Mouse (Mus musculus) cerebellum, adult 9-10 months (tissue): ENCODE measurements at regions not wholly inside any gene's neighbourhood (a gene's known extent, or its start where the extent isn't known, plus 50 kb on each side); places are given as distances from the start of the nearest gene placed in this dataset.
"Not testable (repeated sequence)": the region's sequence is repeated elsewhere in the genome, so short reads cannot be mapped to it uniquely, and the experiment has no call there.

Experiments used
- DNase-seq: peaks from one replicate; pipeline ENCODE4 v3.0.0; 2022

DNA sequence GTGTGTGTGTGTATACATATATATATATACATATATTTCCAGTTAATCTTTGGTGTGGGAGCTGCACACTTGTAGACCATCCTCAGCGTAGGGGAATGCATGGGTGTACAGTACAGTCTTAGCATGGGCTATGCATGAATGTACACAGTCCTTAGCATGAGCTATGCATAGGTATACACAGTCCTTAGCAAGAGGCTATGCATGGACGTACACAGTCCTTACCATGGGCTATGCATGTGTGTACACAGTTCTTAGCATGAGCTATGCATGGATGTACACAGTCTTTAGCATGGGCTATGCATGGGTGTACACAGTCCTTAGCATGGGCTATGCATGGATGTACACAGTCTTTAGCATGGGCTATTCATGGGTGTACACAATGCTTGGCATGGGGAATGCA, 70.5 kb downstream of the Rchy1 start:
- no peak for DNase-seq

DNA sequence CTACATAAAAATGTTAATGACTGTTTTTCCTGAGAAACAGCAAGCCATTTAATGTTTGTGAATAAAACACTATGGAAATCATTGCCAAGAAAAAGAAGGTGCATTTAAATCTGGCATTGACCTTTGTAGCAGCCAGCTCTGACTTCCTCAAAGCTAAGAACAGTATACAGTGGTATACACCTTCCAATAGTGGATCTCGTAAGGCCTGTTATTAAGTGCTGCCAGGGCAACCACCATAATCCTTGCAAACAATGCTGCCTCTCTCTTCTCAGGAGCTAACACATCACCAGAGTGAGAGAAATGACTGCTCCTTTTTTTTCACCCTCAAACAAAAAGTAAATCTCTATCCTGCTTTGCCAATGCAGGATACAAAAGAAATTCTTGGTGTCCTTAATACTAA, 81.1 kb downstream of the Rchy1 start:
- DNase-seq = no peak

DNA sequence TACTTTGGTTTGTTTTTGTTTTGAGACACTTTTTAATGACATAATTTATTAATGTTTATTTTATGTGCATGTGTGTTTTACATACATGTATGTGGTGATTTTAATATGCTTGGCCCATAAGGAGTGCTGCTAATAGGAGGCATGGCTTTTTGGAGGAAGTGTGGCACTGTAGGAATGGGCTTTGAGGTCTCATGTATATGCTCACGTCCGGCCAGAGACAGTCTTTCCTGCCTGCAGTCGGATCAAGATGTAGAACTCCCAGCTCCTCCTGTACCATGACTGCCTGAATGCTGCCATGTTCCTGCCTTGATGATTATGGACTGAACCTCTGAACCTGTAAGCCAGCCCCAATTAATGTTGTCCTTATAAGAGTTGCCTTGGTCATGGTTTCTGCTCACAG, 82.6 kb downstream of the Rchy1 start:
- no peak for DNase-seq

DNA sequence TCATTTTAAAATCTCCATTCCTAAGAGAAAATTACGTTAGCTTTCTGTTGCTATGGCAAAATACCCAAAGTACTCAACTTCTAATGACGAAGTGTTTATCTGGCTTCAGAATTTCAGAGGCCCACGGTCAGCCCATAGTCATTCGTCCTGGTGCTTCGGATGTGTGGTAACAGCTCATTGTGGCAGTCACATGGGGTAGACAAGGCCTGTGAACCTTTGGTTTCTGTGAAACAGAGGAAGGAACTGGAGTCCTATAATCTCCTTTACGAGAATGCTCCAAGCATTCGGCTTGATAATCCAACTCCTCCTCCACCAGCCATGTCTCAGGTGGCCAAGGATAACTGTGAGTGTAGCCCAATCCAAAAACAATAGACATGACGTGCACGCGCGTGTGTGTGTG, 84.2 kb downstream of the Rchy1 start:
- no peak for DNase-seq

DNA sequence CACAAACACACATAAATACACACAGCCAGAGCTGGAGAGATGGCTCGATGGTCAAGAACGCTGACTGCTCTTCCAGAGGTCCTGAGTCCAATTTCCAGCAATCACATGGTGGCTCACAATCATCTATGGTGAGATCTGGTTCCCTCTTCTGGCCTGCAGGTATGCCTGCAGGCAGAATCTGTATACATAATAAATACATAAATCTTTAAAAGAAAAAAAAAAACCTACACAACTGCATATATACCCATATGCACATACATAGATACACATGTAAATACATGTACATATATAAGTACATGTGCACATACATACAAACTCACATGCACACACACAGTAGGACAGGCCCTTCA, 86.2 kb downstream of the Rchy1 start:
- DNase-seq = no peak

DNA sequence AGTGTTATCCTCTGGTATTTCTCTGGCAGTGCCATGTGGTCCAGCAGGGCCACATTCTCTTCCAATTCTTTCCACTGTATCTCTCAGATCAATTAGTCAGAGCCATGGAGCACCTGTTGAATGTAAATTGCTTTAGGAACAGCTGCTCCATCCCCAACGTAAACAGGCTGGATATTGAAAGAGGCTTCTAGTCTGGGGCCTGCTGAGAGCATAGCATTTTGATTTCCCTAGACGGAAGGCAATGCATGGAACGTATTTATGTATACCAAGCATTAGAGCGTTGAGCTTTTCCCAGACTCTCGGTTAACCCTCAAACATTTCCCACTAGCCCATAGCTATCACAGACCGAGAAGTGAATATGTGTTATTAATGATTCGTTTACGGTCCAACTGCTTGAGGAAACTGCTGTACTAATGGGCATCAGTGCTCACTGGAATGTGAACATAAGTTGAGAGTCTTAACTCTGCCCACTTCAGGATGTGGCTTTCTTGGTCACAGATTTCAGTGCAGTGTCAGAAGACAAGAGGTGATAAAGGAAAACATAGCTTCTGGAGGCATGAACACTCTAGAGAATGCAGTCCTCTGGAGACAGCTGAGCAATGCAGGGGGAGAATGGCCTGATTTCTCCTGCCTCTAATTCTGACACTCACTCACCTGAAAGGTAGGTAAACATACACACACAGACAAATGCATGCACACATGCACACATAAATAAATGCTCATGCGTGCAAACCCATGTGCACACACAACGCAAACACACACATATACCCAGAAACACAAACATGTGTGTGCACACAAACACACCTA, 86.8 kb downstream of the Rchy1 start:
- DNase-seq = no peak

DNA sequence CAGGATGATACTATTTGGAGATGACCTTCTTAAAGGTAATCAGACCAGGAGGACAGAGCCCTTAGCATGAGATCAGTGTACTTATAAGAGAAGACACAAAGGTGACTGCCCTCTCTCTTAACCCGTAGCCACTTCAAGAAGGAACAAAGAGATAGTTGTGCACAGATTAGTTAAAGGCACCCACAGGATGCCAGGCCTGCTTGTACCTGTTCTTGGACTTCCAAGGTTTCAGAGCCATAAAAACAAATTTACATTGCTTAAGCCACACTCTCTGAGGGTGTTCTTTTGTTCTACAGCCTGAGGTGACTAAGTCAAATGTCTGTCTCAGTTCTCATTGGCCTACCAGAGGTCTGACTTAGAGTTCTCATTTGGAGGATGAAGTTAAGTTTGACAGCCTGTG, 90.1 kb downstream of the Rchy1 start:
- DNase-seq = no peak

DNA sequence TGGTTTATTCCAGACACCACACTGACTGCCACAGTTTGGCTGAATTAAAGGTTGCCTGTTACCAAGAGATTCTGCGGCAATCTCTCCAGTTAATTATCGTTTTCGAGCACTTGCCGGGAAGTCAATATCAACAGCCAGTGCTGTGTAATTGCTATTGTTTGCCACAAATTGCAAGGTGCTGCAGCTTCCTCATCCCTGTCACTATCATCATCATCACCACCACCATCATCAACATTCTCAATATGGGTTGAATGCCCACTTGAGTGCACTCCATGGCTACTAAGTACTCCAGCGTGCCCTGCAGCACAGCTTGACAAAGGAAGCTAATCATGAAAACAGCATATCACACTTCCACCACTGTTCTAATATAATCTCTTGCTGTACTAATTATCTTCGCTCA, 93.1 kb downstream of the Rchy1 start:
- no peak for DNase-seq

DNA sequence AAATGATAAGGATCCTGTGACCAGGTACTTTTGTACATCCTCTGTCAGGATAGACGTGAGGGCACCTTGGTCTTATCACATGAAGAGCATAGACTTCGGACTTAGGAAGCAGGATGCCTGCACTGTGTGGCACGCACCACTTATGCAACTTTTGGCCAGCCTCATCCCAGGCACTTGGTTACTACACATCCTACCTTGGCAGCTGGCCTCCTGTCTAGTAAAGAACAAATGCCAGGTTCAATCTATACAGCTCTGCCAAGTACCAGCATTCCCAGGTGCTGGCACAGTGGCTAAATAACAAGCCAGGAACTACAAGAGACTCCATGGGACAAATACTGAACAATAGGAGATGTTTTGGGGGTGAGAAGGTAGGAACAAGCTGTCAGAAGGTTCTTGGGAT, 96.7 kb downstream of the Rchy1 start:
- DNase-seq = no peak

DNA sequence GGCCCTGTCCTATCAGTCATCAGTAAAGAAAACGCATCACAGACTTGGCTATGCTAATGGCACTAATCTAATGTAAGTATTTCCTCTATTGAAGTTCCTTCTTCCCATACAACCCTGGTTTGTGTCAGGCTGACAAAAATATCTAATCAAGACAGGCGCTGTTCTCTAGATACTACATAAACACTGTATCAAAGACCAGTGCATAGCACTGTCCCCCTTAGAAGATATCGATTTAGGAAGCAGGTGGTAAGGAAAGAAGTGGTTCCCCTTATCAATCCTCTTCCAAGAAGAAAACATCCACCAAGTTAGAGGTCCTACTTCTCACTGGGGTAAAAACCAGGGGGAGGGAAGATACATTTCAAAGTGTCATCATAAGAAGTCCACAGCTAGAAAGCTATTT, 97.5 kb downstream of the Rchy1 start:
- no peak for DNase-seq

DNA sequence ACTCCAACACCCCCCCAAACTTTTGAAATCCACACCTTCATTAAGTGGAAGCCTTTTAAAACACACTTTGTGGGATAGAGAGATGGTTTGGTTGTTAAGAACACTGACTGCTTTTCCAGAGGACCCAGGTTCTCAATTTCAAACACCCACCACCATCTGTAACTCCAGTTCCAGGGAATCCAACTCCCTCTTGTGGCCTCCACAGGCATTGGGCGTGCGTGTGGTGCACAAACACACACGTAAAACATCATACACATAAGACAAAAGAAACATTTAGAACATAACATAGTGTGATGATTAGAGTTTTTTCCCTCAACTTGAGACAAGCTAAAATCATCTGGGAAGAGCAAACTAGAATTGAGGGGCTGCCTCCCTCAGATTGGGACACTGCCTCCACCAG, 100.0 kb downstream of the Rchy1 start:
- DNase-seq = no peak

DNA sequence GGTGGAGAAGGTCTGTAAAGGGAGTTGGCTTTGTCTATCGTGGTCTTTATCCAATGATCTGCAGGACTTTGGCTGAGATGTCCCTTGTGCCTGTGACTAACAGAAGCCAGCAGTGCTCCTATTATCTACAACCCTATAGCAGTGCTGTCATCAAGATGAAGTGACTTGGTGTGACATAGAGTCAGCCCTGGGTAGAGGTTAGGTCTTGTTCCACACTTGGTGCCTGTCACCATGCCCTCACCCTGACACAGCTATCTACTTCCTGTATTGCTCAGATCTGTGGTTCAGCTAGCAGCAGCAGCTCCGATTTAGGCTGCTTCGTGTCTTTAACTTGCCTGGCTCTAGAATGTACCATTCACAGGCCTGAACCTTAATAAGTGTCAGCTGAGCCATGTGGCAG, 100.6 kb downstream of the Rchy1 start:
- DNase-seq = no peak

DNA sequence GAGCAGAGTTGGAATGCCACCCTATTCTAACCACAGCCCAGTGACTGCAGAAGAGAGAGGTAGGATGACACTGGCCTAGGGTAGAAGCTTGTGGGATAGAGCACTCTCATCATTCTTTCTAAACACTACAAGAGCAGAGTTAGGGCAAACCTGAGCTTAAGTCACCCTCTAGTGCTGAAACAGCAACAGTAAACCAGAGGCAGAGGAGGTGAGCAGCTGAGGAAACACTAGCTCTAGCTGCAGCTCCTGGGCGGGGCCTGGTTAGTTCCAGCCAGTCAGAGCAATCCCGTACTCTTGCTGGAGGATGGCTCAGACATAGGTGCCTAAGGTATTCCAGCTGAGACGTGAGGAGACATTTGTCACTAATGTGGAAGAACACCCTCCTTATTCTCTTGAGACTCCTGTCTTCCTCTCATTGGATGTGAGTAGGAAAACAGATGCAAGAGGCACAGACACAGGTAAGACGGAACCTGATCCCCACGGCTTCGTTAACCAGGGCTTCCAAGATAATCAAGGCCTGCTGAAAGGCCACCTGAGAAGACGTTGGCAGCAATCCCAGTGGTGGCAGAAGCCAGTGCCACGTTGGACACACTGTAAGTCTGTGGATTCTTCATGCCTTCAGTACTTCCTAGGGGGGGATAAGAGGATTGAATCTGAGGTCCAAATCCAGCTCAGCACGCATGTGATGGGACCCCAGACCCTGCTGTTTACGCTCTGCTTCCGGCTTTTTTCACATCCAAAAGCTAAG, 101.3 kb downstream of the Rchy1 start:
- no peak for DNase-seq

DNA sequence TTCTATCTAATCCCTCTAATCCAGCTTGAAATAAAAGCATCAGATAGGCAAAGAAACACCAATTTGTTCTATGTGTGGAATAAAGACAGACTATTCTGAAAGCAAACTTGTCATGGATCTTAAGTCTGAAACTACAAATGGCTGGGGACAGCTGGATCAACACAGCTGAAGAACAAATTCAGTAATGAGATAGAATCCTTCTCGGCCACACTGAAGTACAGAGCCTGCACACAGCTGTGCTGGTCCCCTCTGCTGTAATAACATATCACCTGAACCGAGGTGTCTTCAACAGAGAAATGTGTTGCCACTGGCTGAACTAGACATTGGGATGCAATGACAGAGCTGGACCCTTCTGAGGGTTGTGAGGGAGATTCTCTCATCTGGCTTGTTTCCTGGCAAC, 102.4 kb downstream of the Rchy1 start:
- no peak for DNase-seq

DNA sequence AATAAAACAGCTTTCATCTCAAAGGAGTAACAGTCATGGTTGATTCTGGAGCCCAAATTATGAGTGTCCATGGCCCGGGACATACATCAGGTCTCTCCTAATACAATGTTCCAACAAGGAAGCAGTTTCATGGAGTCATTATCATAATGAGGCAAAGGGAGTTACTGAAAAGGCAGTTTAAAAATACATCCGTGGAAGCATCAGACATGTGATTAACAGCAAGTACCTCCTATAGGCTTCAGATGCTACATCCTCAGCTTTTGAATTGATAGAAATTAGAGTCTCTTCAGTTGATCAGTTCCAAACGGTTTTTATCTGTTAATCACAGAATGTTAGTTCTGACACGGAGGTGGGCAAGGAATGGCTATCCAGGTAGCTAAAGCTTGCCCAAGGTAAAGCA, 110.5 kb downstream of the Rchy1 start:
- DNase-seq = no peak

DNA sequence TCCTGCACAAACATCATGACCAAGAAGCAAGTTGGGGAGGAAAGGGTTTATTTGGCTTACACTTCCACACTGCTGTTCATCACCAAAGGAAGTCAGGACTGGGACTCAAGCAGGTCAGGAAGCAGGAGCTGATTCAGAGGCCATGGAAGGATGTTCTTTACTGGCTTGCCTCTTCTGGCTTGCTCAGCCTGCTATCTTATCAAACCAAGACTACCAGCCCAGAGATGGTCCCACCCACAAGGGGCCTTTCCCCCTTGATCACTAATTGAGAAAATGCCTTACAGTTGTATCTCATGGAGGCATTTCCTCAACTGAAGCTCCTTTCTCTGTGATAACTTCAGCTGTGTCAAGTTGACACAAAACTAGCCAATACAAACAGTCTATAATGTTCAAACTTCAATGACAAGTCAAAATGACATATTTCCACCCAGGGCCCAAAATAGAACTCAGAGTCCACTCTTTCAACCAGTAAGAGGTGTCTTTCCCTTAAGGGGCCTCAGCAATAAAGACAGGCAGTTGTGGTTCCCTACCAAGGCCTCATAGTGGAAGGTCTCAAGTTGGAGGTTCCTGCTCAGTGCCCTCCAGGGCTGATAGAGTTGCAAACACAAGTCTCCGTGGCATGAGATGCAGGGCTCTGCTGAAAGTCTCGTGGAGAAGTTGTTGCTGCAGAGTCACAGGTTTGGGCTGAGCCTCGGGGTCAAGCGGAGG, 111.9 kb downstream of the Rchy1 start:
- DNase-seq = not testable (repeated sequence)

DNA sequence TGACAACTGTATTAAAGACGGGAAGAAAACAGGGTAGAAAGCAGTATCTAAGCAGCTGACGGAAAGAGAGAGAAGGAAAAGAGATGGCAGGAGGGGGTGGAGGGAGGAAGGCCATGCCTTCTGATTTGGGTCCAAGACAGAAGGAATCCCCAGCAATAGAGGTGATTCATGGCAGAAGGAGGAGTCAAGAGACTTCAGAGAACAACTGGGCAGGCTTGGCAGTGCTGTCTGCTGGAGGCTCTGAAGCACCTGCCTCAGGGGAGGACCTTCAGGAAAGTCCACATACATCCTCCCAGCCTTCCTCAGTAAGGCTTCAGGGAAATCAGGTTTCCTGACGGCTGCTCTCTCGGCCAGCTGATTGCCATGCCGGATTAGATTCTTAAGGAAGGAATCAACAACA, 112.4 kb downstream of the Rchy1 start:
- DNase-seq = no peak

DNA sequence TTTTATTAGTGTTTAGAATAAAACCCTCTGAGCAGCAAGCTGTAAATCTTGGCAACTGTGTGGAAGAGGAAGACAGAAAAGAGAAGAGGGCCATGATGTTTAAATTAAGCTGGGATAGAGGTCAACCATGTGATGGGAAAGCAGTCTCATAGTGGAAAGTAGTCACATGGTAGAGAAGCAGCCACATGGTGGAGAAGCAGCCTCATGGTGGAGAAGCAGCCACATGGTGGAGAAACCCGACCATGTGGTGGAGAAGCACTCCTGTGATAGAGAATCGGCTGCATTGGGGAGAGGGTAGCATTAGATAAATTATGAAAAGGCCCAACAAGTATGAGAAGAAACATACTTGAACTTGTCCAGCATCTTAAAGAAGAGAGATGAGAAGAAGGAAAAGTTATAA, 113.3 kb downstream of the Rchy1 start:
- DNase-seq = no peak

DNA sequence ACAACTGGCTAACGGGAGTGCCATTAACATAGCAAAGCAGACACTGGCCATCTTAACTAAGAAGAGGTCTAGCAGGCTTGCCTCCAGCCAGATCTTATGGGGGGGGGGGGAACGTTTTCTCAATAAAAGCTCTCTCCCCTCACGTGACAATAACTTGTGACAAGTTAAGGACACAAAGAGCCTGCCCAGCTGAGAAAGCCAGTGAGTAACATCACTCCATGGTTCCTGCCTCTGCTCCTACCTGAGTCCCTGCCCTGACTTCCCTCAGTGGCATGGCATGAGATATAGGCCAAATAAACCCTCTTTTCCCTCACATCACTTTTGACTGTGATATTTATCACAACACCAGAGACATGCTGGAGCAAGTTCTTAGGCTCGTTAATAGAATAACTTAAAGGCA, 113.8 kb downstream of the Rchy1 start:
- no peak for DNase-seq

DNA sequence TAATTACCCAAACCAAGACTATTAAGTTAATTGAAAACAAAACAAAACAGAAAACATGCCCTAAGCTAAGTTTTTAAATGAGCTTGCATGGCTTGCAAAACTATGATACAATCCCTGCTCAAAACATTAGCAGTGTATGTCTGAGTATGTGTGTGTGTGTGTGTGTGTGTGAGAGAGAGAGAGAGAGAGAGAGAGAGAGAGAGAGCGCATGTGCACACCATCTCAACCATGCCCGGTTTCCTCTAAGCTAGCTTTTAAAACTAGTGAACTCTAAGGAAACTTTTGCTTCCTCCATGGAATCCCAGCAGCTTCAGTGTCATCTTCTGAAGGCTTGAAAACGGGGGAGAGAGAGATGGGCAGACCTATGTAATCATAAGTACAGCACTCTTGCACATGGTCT, 114.3 kb downstream of the Rchy1 start:
- no peak for DNase-seq

DNA sequence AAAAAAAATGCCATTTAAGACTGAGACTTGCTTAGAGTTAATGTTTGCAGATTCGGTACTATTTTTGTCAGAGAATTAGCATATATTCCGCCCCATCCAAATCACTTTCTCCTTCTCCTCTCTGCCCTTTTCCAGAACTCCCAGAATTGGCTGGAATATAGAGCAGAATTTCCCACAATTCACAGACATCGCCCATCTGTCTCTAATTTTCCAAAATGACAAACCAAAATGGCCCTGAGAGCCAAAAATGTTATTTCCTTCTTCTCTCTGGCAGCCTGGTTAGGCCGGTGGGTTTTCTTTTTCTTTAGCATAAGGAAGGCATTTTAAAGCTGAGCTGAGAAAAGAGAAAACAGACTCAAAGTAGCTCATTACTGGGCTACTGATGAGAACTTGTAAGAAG, 119.8 kb downstream of the Rchy1 start:
- no peak for DNase-seq

DNA sequence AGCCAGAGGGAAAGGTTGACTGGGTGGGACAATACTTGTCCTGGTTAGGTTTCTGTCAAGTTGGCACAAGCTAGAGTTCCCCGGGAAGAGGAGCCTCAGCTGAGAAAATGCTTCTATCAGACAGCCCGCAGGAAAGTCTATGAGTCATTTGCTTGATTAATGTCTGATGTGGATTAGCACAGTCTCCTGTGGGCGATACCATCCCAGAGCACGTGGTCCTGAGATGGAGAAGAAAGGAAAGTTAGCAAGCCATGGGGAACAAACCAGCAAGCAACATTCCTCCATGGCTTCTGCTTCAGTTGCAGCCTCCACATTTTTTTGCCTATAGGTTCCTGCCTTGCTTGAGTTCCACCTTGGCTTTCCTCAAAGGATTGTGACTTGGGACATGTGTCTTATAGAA, 121.8 kb downstream of the Rchy1 start:
- no peak for DNase-seq

DNA sequence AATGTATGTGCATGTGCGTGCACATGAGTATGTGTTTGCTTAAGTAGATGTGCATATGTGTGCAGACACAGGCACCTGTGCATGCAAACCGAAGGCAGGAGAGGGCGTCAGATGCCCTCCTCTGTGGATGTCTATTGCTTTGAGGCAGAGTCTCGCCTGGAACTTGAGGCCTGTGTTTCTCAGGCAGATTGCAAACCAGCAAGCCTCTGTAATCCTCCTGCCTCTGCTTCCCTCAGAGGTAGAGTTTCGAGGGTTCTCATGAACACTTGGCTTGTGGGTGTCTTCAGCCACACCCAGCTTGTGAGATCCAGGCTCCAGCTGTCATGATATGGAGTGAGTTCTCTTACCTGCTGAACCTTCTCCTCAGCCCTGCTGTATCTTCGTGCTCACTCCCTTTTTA, 134.4 kb downstream of the Rchy1 start:
- DNase-seq = no peak

DNA sequence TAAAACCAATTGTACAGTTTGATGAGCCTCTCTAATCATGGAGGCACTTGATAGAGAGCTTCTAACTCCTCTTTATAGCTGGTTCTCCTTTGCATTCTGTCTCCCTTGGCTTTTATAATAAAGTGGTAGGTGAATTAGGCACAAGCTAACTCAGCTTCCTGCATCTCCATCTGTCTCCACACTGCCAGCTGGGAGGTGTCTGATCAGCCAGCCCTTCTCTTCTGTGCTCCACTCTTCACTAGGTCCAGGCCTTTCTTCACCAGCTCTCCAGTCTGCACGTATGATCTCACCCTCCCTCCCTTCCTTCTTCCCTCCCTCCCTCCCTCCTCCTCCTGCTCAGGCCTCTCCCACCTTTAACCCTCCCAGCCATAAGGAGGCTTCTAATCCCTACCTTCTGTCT, 136.2 kb downstream of the Rchy1 start:
- no peak for DNase-seq
